30 mouse cellular contexts compared by ENCODE assay signal in genomic region chr10:92625781-92626180, GRCm38 (mm10).
A peak's percentile ranks its signal among the peaks of the same experiment; 100 is the strongest.
DNase-seq lines count a peak whose midpoint lies in the region; ATAC-seq and TF ChIP-seq lines count a peak whose summit lies in the region.
"Had no signal": no experiment of that assay in that cellular context is flagged by ENCODE, and none has a peak within 500 bp of the region (broad histone marks: within the 10 kb centered on the region; RNA-seq: fewer than 3 reads in every experiment).

No protein-coding gene starts in this region.

- H3K9ac ChIP-seq in hindbrain, postnatal 0 days (replicated peaks; ENCODE audit: low read length) = no peak overlapping the region
- H3K9ac ChIP-seq in hindbrain, embryonic 16.5 days (ENCODE audit: low read depth, low read length) = no peak overlapping the region
- H3K9ac ChIP-seq: embryonic facial prominence, embryonic 15.5 days; heart, embryonic 13.5 days; hindbrain, embryonic 14.5 days; kidney, embryonic 15.5 days; liver, embryonic 14.5 days; midbrain, embryonic 13.5 days had no signal

- no peaks in the 10 kb centered on the region for H3K4me1 ChIP-seq in cerebellum, adult 2 months (ENCODE audit: control insufficient read depth, insufficient read depth, low read length)
- H3K4me1 ChIP-seq in hindbrain, postnatal 0 days (ENCODE audit: insufficient read depth, low read length) = no peaks in the 10 kb centered on the region
- H3K4me1 ChIP-seq in hindbrain, embryonic 16.5 days (ENCODE audit: control insufficient read depth, insufficient read depth, low read depth, low read length) = no peaks in the 10 kb centered on the region
- H3K4me1 ChIP-seq: embryonic facial prominence, embryonic 10.5 days; embryonic facial prominence, embryonic 15.5 days; heart, embryonic 13.5 days; kidney, embryonic 15.5 days; midbrain, embryonic 13.5 days had no signal

- no peak overlapping the region for H3K4me2 ChIP-seq in hindbrain, postnatal 0 days (ENCODE audit: low read depth, low read length)
- no peak overlapping the region for H3K4me2 ChIP-seq in hindbrain, embryonic 16.5 days (ENCODE audit: low read length)
- H3K4me2 ChIP-seq: embryonic facial prominence, embryonic 15.5 days; heart, embryonic 13.5 days; hindbrain, embryonic 14.5 days; kidney, embryonic 15.5 days; midbrain, embryonic 13.5 days had no signal

- WGBS in cerebellum, adult 2 months = 45% methylated on average over 7 of the region's 7 CpGs
- WGBS in hindbrain, postnatal 0 days = 63% methylated on average over 7 of the region's 7 CpGs
- 65% methylated on average over 7 of the region's 7 CpGs for WGBS in hindbrain, embryonic 16.5 days

- TF ChIP-seq CTCF in cerebellum, adult 2 months (IDR thresholded peaks at IDR 0.05; ENCODE audit: borderline replicate concordance, insufficient read depth, low read depth, low read length) = no peak
- TF ChIP-seq CTCF in hindbrain, postnatal 0 days (IDR thresholded peaks at IDR 0.05; ENCODE audit: low read depth) = no peak

- no peak overlapping the region for H3K4me3 ChIP-seq in cerebellum, adult 2 months (replicated peaks; ENCODE audit: insufficient read depth, low read depth, low read length)
- no peak overlapping the region for H3K4me3 ChIP-seq in hindbrain, postnatal 0 days (ENCODE audit: low read length)
- no peak overlapping the region for H3K4me3 ChIP-seq in hindbrain, embryonic 16.5 days (ENCODE audit: low read length)
- H3K4me3 ChIP-seq: embryonic facial prominence, embryonic 10.5 days; embryonic facial prominence, embryonic 15.5 days; gastrocnemius, adult 2 months; heart, adult 2 months; heart, embryonic 13.5 days; kidney, embryonic 15.5 days; layer of hippocampus, adult 2 months; midbrain, embryonic 13.5 days had no signal

- H3K9me3 ChIP-seq in hindbrain, postnatal 0 days (ENCODE audit: low read length) = no peaks in the 10 kb centered on the region
- H3K9me3 ChIP-seq in hindbrain, embryonic 16.5 days (ENCODE audit: control insufficient read depth, low read length) = no peaks in the 10 kb centered on the region
- H3K9me3 ChIP-seq: embryonic facial prominence, embryonic 10.5 days; embryonic facial prominence, embryonic 15.5 days; G1E; heart, embryonic 13.5 days; kidney, embryonic 15.5 days; midbrain, embryonic 13.5 days had no signal

- H3K27me3 ChIP-seq in cerebellum, adult 2 months (ENCODE audit: control insufficient read depth, insufficient read depth, low read length) = no peaks in the 10 kb centered on the region
- H3K27me3 ChIP-seq in hindbrain, postnatal 0 days (ENCODE audit: insufficient read depth, low read length) = no peaks in the 10 kb centered on the region
- H3K27me3 ChIP-seq in hindbrain, embryonic 16.5 days (replicated peaks; ENCODE audit: control insufficient read depth, insufficient read depth, low read length) = no peaks in the 10 kb centered on the region
- H3K27me3 ChIP-seq: embryonic facial prominence, embryonic 15.5 days; heart, embryonic 13.5 days; kidney, embryonic 15.5 days; midbrain, embryonic 13.5 days had no signal

- TF ChIP-seq POLR2A in cerebellum, adult 2 months (IDR thresholded peaks at IDR 0.05; ENCODE audit: borderline replicate concordance, insufficient read depth, low read length) = no peak

- ATAC-seq in hindbrain, postnatal 0 days = no peak
- no peak for ATAC-seq in hindbrain, embryonic 16.5 days
- ATAC-seq: midbrain, embryonic 13.5 days had no signal

- no peak overlapping the region for H3K27ac ChIP-seq in cerebellum, adult 2 months (ENCODE audit: insufficient read depth, low read length)
- H3K27ac ChIP-seq in hindbrain, postnatal 0 days = no peak overlapping the region
- no peak overlapping the region for H3K27ac ChIP-seq in hindbrain, embryonic 16.5 days (ENCODE audit: low read depth, low read length)
- H3K27ac ChIP-seq: embryonic facial prominence, embryonic 10.5 days; embryonic facial prominence, embryonic 15.5 days; gastrocnemius, adult 2 months; heart, adult 2 months; heart, embryonic 13.5 days; hindbrain, embryonic 14.5 days; kidney, embryonic 15.5 days; layer of hippocampus, adult 2 months; liver, embryonic 14.5 days; macrophage; midbrain, embryonic 13.5 days had no signal

- peak; percentile 6 to 26 for DNase-seq in cerebellum, postnatal 14 days
- no peak for DNase-seq in cerebellum, adult 2 months
- peak; percentile 24 for DNase-seq in hindbrain, postnatal 0 days (ENCODE audit: low spot score)
- peak; percentile 24 to 37 for DNase-seq in right cerebral cortex, adult 2 months (ENCODE audit: low spot score in 2 of 2)
- DNase-seq in right cerebral cortex, postnatal 4 days = no peak
- DNase-seq in gastrocnemius, postnatal 4 days (ENCODE audit: low spot score in 2 of 2) = no peak
- DNase-seq: adrenal gland, adult 8-10 months; cerebellum, adult 11 months; cerebellum, adult 9-11 months; gastrocnemius, adult 2 months; gastrocnemius, postnatal 36 days; heart, adult 2 months; heart, postnatal 10 days; kidney, adult 18-20 months; kidney, postnatal 25 days; liver; lung, adult 2 months; lung, postnatal 10 days; thymus, postnatal 4 days had no signal

- no peaks in the 10 kb centered on the region for H3K36me3 ChIP-seq in hindbrain, postnatal 0 days (ENCODE audit: insufficient read depth, low read length)
- no peaks in the 10 kb centered on the region for H3K36me3 ChIP-seq in hindbrain, embryonic 16.5 days (ENCODE audit: control insufficient read depth, insufficient read depth, low read length)
- H3K36me3 ChIP-seq: embryonic facial prominence, embryonic 10.5 days; embryonic facial prominence, embryonic 15.5 days; G1E; heart, embryonic 13.5 days; kidney, embryonic 15.5 days; midbrain, embryonic 13.5 days had no signal

Comparison
In these comparisons a context has a peak if more than half of its experiments do, and no peak if none do; other contexts are left out.
1. DNase-seq: peak in cerebellum, postnatal 14 days (2 of 2), hindbrain, postnatal 0 days (single experiment) and right cerebral cortex, adult 2 months (2 of 2); none in cerebellum, adult 2 months (0 of 2), right cerebral cortex, postnatal 4 days (single experiment) and gastrocnemius, postnatal 4 days (0 of 2).